Mouse (Mus musculus) layer of hippocampus, adult 18-20 months (tissue): Measurements from ENCODE around the gene Cblc. TPM values are rescaled to one million over a fixed set of nuclear protein-coding genes. Genes with fewer than 3 reads are reported as not detected.

Source experiments
- DNase-seq, 2 experiments: peaks; one replicate each; pipeline ENCODE4 v3.0.0; 2022; ENCODE audit warnings: low spot score in 2 of 2
- total RNA-seq, 2 experiments: library from RNA; stranded (reverse); gene quantifications; 2 replicates each; pipeline ENCODE4 v1.2.3; 2021

Cblc gene
- total RNA-seq, 2 experiments from 2014 or later, result not detected

DNA sequence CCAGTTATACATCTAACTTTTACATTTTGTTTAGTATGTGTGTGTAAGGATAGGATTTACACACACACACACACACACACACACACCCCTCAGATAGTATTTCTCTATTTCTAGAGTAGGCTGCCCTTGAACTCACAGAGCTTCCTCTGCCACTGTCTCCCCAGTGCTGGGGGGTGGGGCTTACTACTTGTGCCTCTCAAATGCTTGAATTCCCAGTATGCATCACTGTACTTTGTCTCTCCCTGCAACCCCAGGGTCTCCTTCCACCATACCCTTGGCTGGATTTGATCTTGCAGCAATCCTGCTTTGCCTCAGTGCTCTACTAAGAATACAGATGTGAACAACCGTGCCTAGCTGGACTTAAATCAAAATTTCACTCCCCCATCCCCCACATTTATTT lies 42.5 kb downstream of the Cblc start:
- no peak for DNase-seq

DNA sequence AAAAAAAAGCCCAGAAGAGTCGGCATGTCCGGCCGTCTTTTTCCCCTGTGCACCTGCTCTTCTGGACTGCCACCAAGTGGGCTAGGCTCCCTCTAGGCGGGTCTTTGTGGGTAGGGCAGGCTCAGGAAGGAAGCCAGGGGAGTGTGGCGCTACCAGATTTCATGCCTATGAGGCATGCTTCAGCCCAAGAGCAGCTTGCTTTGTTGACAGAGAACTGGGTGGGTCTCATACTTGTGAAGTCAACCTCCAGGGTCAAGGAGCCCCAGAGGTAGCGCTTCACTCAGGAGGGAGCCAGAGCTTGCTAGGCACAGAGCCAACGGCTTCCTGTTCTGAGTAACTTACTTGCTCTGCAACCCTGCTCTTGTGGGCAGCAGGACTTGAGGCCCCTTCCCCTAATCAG lies 43.0 kb downstream of the Cblc start:
- DNase-seq, result no peak

DNA sequence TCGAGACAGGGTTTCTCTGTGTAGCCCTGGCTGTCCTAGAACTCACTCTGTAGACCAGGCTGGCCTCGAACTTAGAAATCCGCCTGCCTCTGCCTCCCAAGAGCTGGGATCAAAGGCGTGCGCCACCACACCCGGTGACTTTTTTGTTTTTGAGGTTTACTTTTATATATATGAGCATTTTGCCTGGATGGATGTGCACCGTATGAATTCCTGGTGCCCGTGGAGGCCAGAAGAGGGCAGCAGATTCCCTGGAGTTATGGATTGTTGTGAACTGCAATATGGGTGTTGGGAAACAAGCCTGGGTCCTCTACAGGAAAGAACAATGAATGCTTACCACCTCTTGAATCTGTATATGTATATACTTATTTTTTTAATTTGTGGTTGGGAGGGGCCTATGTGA lies 44.0 kb downstream of the Cblc start:
- no peak for DNase-seq

DNA sequence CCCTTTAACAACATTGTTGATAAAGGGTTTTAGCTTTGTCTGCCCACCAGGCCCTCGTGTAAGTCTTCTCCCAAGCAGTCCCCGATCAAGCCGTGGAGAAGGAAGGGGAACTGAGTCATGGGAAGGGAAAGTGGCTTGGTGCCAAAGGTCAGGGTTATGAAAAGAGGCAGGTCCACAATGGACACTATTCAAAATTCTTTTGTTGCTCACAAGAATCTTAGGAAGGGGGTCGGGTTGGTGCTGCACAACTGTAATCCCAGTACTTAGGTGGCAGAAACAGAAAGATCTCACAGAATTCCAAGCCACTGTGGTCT lies 45.6 kb downstream of the Cblc start:
- DNase-seq, result no peak

DNA sequence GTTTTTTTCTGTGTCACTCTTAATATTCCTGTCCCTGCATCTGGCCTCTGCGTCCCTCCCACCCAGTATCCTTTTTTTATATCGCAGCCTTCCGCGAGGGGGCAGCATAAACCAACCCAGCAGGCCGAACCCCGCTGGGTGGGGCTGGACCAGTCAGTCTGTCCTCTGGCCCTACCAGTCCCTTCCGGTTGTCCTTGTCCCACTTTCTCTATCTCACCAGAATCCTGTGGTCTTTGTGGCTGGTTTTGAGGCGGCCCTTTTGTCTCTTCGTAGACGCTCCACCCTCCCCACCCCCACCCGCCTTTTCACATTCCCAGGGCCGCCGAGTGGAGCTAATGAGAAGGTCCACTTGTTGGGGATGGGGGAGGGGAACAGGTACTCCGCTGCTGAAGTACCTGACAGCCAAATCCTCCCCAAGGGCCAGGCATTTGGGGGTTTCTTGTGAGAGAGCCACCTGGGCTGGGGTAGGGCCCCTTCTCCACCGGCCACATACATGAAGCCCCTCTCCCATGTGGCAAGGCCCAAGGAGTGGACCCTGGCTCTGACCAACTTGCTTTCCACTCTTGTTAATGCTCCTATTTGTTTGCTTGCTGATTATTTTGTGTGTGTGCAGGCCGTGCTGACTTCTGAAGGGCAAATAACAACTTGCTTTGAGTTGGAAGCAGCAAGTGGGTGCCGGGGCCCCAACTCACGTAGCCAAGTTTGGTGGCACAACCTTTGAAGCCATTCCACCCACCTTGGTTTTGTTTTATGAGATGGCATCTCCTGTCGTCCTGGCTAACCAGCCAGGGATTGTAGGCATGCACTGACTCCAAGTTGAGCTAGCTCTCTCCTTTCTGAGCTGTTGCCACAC lies 46.2 kb downstream of the Cblc start, which contains the start of gene Nectin2:
TSS of gene Nectin2 (minus strand) at position 267 of the 853 bp plus-strand sequence.
- DNase-seq, result peak; percentile 73 to 76

DNA sequence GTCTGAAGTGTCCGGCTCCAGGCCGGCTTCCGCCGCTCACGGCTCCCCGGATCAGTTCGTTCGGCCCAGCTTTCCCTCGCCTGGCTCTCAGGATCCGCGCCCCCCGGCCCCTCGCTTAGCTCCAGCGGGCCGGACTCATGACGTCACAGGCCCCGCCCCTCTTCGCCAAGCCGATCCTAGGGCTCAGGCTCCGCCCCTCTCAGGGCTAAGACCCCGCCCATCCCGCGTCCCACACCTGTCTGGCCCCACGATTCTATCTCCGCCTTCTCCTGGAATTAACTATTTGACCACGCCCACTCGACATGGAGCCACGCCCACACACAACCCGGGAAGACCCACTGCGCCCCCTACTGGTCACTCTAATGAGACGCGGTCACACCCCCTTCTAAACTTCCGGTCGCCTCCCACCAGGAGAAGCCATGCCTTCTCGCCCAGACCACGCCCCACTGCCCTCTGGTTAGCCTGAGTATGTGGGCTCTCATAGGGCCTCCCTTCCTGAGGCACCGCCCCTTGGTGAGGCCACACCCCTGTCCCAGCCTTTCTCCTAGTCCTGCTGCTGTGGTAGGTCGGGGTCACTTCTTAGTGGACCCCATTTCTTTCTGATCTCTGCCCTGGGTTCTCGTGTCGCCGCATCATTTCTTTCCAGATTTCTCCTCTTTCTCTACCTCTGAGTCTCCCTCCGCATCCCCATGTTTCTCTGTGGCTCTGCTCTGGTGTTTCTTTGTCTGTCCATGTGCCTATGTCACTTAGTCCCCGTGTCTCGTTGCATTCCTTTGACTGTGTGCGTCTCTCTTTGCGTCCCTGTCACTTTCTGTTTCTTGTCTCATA lies 47.0 kb downstream of the Cblc start:
- peak; percentile 77 to 90 for DNase-seq

DNA sequence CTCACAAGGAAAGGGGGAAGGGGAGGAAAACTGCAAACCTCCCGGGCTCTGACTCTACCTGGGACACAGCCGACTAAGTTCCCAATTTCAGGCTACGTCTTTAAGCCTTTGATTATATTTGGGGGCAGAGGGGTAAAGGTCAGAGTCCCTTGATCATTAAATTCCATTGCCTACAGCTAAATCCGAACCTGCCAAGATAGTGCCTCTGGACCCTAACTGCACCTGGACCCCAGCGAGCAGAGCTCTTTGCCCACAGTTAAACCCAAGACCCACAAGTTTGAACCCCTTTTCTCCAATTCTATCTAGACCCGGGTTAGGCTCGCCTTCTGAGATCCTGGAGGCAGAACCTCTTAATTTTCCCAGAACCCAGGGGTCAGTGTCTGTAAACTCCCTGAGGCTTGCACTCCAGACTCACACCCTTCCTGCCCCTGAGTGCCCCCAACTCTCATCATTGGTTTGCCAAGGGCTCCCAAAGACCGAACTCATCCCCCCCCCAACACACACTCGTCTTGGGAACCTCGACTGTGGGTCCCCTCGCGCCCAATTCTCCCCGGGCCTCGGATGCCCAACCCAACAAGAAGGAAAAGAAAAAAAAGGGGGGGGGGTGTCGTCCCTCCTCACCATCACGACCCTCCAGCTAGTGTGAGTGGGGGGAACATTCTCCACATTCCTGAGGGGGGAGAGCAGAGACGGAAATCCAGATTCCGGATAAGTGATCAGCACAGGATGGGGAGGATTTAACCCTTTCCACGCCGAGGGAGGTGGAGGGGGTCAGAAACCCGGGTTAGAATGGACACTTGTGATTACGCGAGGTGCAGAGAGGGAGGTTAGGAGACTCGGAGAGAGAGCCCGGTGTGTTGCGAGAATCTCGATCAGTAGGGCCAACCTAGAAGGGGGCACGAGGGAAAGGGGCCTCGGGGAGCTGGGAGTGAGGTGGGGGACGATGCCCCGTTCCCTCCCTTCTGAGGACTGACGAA lies 48.1 kb downstream of the Cblc start:
- DNase-seq, result no peak

DNA sequence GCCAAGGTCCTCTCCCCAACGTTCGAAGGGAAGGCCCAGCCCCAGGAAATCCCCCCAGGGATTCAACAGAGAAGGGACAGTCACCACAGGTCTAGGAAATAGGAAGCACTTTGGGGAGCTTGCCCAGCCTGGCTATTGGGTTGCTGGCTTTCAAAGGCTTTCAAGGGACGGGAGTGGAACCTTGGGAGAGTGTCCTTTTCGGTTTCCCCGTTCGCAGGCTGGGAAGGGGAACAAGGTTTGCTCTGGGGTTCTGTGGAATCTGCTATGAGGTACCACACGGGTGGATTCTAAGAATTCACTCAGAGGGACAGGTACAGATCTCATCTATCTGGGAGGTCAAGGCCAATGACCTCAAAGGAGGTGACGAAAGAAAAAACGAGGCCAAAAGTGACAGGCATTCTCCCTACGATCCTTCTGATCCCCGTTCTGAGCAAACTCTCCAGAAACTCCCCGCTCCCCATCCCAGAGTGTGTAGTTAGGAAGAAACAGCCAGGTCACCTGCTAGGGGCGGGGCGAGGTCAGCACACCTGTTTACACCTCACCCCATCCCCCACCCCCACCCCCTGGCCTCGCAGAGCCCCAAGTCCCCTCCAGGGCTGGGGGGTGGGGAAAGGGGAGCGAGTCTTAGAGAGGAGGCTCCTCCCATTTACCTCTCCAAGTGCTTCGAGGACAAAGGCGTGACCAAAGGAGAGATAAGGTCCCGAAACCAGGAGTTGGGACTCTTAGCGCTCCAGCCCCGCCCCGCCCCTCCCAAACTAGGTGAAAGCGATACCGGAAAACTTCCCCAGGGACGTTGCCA lies 49.0 kb downstream of the Cblc start:
- DNase-seq, result no peak

DNA sequence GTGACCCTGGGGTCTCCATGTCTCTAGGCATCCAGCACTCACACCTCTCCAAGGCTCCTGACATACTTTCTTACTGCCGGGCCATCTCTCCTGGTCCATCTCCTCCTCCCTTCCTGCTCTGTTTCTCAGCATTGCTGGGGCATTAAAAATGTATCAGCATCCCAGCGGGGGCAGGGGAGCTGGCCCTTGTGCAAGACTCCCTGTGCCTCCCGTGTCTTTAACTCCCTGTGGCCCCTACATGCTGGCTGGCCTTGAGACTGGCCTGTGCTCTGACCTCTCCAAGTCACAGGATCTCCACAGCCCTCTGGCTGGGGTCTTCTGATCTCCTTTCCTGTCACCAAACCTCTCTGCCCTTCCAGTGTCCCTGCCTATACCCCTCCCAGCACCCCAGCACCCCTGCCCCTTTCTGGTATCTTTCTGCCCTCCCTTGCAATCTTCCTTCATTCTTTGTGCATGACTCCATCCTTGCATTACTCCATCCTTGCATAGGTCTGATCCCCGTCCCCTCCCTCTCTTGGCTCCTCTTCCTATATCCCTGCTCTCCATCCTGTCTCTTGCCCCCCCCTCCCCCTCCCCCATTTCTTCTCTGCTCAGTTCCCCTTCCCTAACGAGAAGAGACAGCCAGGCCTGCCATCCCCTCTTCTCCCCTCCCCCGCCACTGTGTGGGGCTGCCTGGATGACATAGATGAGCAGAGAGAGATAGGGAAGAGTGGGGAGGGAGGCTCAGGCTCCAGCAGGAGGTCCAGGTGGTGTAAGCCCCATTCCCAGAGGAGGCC lies 50.0 kb downstream of the Cblc start:
- no peak for DNase-seq

DNA sequence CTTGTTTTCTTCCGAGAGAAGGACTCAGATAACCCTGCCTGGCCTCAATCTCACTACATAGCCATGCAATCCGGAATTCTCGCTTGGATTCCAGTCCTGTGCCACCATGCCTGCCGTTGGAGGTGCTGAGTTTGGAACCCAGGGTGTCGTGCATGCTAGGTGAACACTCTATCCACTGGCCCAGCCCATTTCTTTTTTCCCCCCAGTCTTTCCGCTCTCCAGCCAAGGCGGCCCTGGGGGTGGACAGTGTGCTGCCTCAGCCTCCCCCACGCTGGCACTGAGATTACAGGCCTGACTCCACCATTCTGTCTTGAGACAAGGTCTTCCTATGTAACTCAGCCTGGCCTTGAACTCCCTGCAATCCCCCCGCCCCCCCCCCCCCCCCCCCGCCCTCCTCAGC lies 50.6 kb downstream of the Cblc start:
- no peak for DNase-seq

DNA sequence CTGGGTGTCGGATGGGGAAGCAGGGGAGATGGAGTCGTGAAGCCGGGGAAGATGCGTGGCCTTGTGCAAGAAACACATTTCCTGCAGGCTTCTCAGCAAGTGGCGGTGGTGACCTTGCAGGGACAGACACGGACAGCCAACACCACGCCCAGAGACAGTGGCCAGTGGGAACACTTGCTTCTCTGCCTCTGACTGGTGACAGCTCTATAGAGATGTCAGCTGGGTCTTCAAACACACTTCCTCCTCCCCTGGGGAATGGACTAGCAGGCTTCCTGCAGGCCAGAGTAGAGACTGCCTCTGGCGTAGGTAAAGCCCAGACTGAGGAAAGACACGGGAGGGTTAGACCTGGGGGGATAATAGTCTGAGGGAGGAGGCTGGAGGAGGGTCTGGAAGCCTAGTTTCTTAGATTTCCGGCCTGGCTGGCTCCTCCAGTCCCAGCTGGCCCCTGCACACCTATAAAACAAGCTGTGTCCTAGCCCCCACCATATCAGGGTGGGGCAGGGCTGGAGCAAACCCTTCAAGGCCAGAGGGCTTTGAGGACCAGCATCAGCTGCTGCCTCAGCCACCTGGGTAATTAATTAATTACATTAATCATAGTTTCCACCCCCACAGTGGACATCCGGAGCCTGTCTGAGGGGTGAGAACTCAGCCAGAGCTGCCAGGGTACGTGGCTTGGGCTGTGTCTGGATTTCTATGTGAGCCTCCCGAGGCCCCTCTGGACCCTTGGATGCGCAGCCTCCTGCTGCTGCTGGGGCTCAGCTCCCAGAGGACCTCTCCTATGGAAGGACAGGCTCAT lies 51.8 kb downstream of the Cblc start:
- no peak for DNase-seq

DNA sequence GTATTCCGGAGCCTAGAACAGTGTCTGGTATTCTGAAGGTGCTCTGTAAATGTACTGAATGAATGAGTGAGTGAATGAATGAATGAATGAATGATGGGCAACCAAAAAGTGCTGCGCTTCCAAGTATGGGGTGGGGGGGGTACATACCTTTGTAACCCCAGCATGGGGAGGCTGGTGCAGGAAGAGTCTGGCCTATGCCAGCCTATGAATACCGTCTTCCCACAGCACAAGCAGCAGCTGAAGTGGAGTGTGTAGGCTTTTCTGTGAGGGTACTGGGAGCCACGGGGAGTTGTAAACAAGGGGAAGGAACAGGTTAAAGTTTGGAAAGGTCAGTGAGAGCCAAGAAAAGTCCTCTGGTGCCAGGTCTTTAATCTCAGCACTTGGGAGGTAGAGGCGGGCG lies 52.8 kb downstream of the Cblc start:
- DNase-seq, result no peak

DNA sequence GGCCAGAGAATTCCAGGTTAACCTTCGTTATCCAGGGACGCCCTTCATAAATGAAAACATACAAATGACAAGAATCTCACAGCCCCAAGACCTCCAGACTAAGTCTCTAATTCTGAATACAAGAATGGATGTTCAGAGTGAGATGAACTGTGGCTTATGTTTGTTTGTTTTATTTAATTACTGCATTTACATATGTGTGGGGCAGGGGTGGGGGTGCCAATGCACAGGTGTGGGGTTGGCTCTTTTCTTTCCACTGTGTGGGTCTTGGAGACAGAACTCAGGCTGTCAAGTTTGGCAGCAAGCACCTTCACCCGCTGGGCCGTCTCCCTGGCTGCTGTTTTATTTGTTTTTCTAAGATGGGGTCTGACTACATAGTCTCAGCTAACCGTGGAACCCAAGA lies 54.1 kb downstream of the Cblc start:
- DNase-seq, result no peak

DNA sequence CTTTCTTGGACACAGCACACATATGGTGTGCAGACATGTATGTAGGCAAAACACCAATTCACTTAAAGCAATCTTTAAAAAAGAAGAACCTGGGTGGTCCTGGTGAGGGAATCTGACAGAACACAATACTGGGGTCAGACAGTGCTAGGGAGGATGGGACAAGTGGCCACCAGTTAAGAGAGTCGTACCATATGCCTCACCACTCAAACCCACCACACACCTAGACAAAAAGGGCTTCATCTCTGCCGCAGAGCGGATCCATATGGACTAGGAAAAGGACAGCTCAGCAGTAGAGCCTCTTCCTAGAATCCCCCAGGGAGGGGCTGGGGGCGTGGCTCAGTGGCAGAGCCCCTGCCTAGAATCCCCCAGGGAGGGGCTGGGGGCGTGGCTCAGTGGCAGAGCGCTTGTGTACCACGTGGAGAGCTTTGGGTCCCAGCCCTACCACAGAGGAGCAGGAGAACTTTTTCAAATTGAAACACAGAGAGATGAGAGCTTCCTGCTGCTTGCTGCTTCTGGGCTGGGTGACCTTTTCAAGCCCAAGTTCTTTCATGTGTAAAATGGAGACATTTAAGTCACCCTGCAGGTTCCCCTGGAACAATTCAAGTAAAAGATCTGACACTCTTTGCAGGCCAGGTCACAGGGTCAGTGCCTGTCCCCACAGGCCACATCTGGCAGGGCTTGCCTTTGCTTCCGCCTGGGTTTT lies 55.1 kb downstream of the Cblc start:
- DNase-seq, result no peak

DNA sequence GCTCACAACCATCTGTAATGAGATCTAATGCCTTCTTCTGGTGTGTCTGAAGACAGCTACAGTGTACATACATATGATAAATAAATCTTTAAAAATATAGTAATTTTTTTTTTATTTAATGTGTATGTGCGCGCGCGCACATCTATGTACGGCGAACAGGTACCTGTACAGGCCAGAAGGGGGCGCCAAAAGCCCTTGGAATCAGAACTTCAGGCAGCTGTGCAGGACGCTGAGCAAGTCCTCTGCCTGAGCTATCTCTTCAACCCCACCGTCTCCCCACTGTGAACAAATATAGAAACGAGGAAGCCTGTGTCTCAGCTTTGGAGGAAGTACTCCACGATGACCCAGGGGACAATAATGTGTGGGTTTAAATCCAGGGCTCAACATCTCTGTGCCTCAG lies 56.3 kb downstream of the Cblc start:
- no peak for DNase-seq

DNA sequence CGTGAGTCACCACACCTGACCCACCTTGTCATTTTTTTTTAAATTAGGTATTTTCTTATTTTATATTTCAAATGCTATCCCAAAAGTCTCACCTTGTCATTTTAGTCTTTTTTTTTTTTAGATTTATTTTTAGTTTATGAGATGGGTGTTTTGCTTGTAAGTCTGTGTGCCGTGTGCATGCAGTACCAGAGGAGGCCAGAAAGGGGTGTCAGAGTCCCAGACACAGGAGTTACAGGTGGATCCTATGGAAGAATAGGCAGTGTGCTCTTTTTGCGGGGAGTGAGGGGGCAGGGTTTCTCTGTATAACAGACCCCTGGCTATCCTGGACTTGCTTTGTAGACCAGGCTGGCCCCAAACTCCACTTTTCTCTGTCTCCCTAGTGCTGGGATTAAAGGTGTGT lies 57.8 kb downstream of the Cblc start:
- no peak for DNase-seq

DNA sequence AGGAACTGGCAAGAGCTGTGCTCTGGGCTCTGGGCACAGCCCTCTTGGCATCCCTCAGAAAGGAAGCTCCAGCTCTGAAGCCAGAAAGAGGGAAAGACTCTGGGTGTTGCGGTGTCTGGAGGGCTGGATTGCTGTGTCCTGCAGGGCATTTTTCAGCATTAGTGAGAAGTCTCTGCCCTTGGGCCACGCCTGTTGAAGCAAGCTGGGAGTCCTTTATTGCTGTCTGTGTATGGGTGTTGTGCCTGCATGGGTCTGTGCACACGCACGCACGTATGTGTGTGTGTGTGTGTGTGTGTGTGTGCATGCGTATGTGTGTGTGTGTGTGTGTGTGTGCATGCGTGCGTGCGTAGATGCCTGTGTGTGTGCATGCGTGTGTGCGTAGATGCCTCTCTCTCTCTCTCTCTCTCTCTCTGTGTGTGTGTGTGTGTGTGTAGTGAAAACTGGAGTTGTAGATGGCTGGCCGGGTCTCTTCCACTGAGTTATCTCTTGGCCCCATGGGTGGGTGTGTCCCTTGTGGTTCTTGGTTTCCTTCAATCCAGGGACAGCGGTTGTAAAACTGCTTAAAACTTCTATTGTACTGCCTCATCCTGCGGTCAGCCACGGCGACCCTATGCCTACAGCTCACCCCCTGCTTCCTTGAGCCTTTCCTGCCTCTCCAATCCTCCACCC lies 60.1 kb downstream of the Cblc start:
- DNase-seq, result no peak

DNA sequence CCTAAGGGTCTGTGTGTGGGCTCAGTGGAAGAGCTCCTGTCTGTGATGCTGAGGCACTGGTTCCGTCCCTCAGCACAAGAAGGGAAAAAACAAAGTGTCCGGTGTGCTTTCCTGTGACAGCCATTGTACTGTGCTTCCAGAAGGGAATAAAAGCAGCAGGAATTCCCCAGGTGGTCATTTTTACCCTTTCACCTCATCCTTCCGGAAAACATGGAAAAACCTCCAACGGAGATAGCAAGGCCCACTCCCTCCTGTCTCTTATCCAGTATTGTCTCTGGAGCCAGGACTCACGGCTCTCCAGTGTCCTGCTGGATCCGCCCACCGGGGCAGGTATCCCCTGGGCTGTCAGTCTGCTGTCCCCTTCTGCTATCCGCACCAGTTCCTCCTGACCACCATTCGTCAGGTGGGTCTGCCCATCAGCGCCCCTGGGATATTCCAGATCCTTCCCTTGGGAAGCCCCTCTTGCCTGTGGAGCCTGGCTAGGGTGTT lies 62.4 kb downstream of the Cblc start:
- DNase-seq, result no peak
